Mouse (Mus musculus) neural tube, embryonic 11.5 days (tissue): ENCODE measurements at regions not wholly inside any gene's neighbourhood (a gene's known extent, or its start where the extent isn't known, plus 50 kb on each side); places are given as distances from the start of the nearest gene placed in this dataset.

Source experiments
- ATAC-seq: fragments of 200-750 bp; cut with Nextera tagmentation; 2 replicates; pipeline ENCODE4 v1.8.0; 2017; ENCODE audit warnings: moderate number of reproducible peaks, mild to moderate bottlenecking, moderate TSS enrichment, moderate library complexity; ENCODE audit not compliant: insufficient read depth, low FRiP score, low TSS enrichment
- DNase-seq: peaks from one replicate; pipeline ENCODE4 v3.0.0-alpha.2; 2015; ENCODE audit warnings: low spot score
- H3K27ac ChIP-seq: fragments of 300-500 bp; sonication (generic); 2 replicates; pipeline ENCODE4 v1.5.1; 2014; ENCODE audit warnings: low read depth, mild to moderate bottlenecking, low read length
- H3K27me3 ChIP-seq: fragments of 300-500 bp; sonication (generic); 2 replicates; pipeline ENCODE4 v1.6.1; 2014; ENCODE audit warnings: mild to moderate bottlenecking, low read length, mixed read lengths; ENCODE audit not compliant: control insufficient read depth, insufficient read depth
- H3K36me3 ChIP-seq: fragments of 300-500 bp; sonication (generic); 2 replicates; pipeline ENCODE4 v1.6.1; 2014; ENCODE audit warnings: mild to moderate bottlenecking, low read length, moderate library complexity, mixed read lengths; ENCODE audit not compliant: control insufficient read depth, insufficient read depth
- H3K4me1 ChIP-seq: fragments of 300-500 bp; sonication (generic); 2 replicates; pipeline ENCODE4 v1.6.1; 2014; ENCODE audit warnings: low read length, mixed read lengths; ENCODE audit not compliant: control insufficient read depth, insufficient read depth
- H3K4me2 ChIP-seq: fragments of 300-500 bp; sonication (generic); 2 replicates; pipeline ENCODE4 v1.6.1; 2014; ENCODE audit warnings: low read depth, mild to moderate bottlenecking, moderate library complexity
- H3K4me3 ChIP-seq: fragments of 300-500 bp; sonication (generic); 2 replicates; pipeline ENCODE4 v1.5.1; 2014; ENCODE audit warnings: low read depth, low read length
- H3K9ac ChIP-seq: fragments of 300-500 bp; sonication (generic); 2 replicates; pipeline ENCODE4 v1.6.1; 2014; ENCODE audit warnings: mild to moderate bottlenecking, low read length
- H3K9me3 ChIP-seq: fragments of 300-500 bp; sonication (generic); 2 replicates; pipeline ENCODE4 v1.6.1; 2016; ENCODE audit warnings: low read length; ENCODE audit not compliant: control insufficient read depth
- WGBS: fragments of 180-500 bp; shearing (Covaris S2); extraction: QIAGEN DNeasy Blood & Tissue Kit; methylation state at CpG from one replicate; pipeline ENCODE4 v1.1.7; 2014; 5-methylcytosine and 5-hydroxymethylcytosine counted together

DNA sequence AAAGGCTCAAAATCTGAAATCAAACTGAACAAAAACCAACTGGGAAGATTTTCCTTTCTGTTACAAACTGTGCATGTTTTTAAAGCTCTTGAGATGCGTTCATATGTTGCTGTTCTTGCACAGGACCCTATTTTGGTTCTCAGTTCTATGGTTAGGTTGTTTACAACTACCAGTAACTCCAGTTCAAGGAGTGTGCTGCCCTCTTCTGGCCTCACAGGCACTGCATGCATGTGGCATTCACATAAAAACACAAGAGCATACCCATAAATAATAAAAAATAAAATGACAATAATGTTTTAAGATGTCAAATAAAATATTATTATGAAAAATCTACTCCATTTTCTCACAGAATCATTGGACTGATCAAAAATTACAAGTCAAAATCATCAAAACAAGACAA lies 818.9 kb downstream of the Fat4 start:
- no peak overlapping the region for H3K4me2 ChIP-seq
- no peaks in the 10 kb centered on the region for H3K4me1 ChIP-seq
- H3K36me3 ChIP-seq, result no peaks in the 10 kb centered on the region
- no peak overlapping the region for H3K4me3 ChIP-seq
- H3K27me3 ChIP-seq, result no peaks in the 10 kb centered on the region
- no peak overlapping the region for H3K9ac ChIP-seq
- ATAC-seq, result no peak
- no peaks in the 10 kb centered on the region; the same call in 1 of the 2 replicates for H3K9me3 ChIP-seq
- no peak overlapping the region for H3K27ac ChIP-seq
- WGBS, result 89% methylated on average over 1 of the region's 1 CpGs
- DNase-seq, result no peak

- no peak overlapping the region for H3K4me2 ChIP-seq
- no peak overlapping the region for H3K27ac ChIP-seq
- DNase-seq (no peak), ATAC-seq (no peak)
- no peaks in the 10 kb centered on the region for H3K36me3 ChIP-seq
- WGBS, result 77% methylated on average over 13 of the region's 13 CpGs
- no peaks in the 10 kb centered on the region for H3K9me3 ChIP-seq
- no peak overlapping the region for H3K4me3 ChIP-seq
- no peak overlapping the region for H3K9ac ChIP-seq
- no peaks in the 10 kb centered on the region for H3K27me3 ChIP-seq
- no peaks in the 10 kb centered on the region for H3K4me1 ChIP-seq
Observed at GRCm38 (mm10) chr3:39712795-39713709, 818.0 kb upstream of the Intu start.

DNA sequence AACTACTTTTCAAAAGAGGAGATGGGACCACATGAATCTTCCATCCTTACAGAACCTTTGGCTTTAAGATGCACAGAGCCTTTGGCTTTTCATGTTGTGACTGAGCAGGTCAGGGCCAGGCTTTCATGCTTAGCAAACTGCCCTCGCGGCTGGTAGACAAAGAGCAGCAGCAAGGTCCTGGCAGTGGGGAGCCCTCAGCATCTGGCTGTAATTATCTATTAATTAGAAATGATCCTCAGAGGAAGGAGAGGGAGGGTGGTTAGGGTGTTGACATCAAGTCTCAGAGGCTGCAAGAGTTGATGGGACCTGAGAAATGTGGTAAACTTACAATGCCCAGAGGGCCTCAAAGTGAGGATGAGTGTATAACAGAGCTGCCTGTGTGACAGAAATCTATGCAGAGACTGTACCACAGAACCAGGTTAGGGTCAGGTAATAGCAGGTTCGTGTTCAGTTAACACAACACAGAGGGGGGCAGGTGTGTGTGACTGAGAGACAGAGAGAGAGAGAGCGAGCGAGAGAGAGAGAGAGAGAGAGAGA lies 817.0 kb upstream of the Intu start:
- no peaks in the 10 kb centered on the region for H3K27me3 ChIP-seq
- no peak overlapping the region for H3K4me3 ChIP-seq
- 64% methylated on average over 5 of the region's 5 CpGs for WGBS
- DNase-seq (no peak), ATAC-seq (no peak)
- no peak overlapping the region for H3K27ac ChIP-seq
- H3K9me3 ChIP-seq, result no peaks in the 10 kb centered on the region
- no peak overlapping the region for H3K9ac ChIP-seq
- H3K36me3 ChIP-seq, result no peaks in the 10 kb centered on the region
- H3K4me1 ChIP-seq, result no peaks in the 10 kb centered on the region
- no peak overlapping the region for H3K4me2 ChIP-seq

DNA sequence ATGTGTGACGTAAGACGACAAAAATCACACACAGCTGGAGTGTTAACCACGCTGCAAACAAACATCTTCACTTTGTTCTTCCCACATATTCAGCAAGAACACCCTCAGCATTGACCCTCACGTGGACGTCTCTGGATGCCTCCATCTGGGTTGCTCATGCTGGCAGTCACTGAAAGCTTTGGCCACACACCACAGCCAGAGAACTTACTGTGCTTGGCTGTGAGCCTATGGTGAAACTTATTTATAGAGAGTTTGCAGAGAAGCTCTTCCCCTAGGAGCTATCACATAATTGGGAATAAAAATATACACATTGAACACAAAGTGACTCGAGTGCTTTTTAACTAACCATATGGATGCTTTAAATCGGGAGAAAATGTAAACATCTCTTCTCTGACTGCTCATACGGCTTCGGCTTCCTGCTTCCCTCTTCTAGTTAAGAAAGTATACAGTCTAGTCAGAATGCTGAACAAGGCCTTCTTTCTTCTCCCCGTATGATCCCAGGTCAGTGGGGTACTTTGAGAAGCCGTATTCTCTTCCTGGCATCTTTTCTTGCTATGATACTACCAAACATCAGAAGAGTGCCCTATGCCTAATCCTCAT lies 812.0 kb upstream of the Intu start:
- Histone ChIP-seq H3K9ac (no peak overlapping the region), H3K36me3 (no peaks in the 10 kb centered on the region), H3K4me2 (no peak overlapping the region), H3K4me3 (no peak overlapping the region), H3K27ac (no peak overlapping the region), H3K27me3 (no peaks in the 10 kb centered on the region), H3K9me3 (no peaks in the 10 kb centered on the region), H3K4me1 (no peaks in the 10 kb centered on the region)
- no peak for DNase-seq
- no peak for ATAC-seq
- 75% methylated on average over 11 of the region's 11 CpGs for WGBS

GRCm38 (mm10) chr3:39725755-39726154 lies 805.3 kb upstream of the Intu start:
- ATAC-seq (no peak), DNase-seq (no peak)
- Histone ChIP-seq H3K9me3 (no peaks in the 10 kb centered on the region), H3K36me3 (no peaks in the 10 kb centered on the region), H3K27me3 (no peaks in the 10 kb centered on the region), H3K27ac (no peak overlapping the region), H3K4me2 (no peak overlapping the region), H3K4me3 (no peak overlapping the region), H3K9ac (no peak overlapping the region), H3K4me1 (no peaks in the 10 kb centered on the region)
- WGBS, result 79% methylated on average over 3 of the region's 3 CpGs

DNA sequence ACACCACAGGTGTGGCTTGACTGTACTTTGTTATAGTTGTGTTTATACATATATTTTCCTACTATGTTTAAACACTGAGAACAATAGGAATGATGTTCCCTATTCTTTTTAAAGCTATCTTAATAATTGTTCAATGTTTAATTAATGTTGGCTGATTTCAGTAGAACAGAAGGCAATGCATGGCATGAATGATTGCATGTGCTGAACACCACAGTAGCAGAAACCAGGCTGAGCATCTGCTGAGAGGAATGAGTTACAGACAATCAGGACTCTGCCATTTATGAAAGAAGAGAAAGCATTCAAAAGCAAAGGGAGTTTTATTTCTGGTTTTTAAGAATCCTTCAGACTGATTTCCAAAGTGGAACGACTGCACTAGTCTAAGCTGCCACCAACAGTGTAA lies 794.4 kb upstream of the Intu start:
- H3K9me3 ChIP-seq, result no peaks in the 10 kb centered on the region
- H3K4me2 ChIP-seq, result no peak overlapping the region
- WGBS, result 65% methylated on average over 1 of the region's 1 CpGs
- no peak for ATAC-seq
- no peak for DNase-seq
- H3K4me1 ChIP-seq, result no peaks in the 10 kb centered on the region
- H3K9ac ChIP-seq, result no peak overlapping the region
- no peak overlapping the region for H3K27ac ChIP-seq
- H3K4me3 ChIP-seq, result no peak overlapping the region
- H3K27me3 ChIP-seq, result no peaks in the 10 kb centered on the region
- no peaks in the 10 kb centered on the region for H3K36me3 ChIP-seq

- Histone ChIP-seq H3K9me3 (no peaks in the 10 kb centered on the region), H3K4me2 (no peak overlapping the region), H3K27me3 (no peaks in the 10 kb centered on the region), H3K4me1 (no peaks in the 10 kb centered on the region), H3K4me3 (no peak overlapping the region), H3K27ac (no peak overlapping the region), H3K9ac (no peak overlapping the region), H3K36me3 (no peaks in the 10 kb centered on the region)
- 91% methylated on average over 2 of the region's 2 CpGs for WGBS
- DNase-seq, result no peak
- no peak for ATAC-seq
Observed at GRCm38 (mm10) chr3:39745947-39746346, 785.1 kb upstream of the Intu start.

GRCm38 (mm10) chr3:39768981-39769568 lies 762.0 kb upstream of the Intu start:
- Histone ChIP-seq H3K4me2 (no peak overlapping the region), H3K27ac (no peak overlapping the region), H3K4me1 (no peaks in the 10 kb centered on the region), H3K36me3 (no peaks in the 10 kb centered on the region), H3K4me3 (no peak overlapping the region), H3K27me3 (no peaks in the 10 kb centered on the region), H3K9me3 (no peaks in the 10 kb centered on the region), H3K9ac (no peak overlapping the region)
- 93% methylated on average over 6 of the region's 6 CpGs for WGBS
- DNase-seq (no peak), ATAC-seq (no peak)
